Mouse (Mus musculus): ENCODE data around the gene Mgat5.

The Mgat5 gene

GRCm38 (mm10) chr1:127346596-127347139, 141.9 kb downstream of the Mgat5 start:
- DNase-seq: no peak

- no peak for DNase-seq
Observed at GRCm38 (mm10) chr1:127347878-127348620, 143.2 kb downstream of the Mgat5 start.

- DNase-seq: no peak
Observed at GRCm38 (mm10) chr1:127348642-127349341, 144.0 kb downstream of the Mgat5 start.

GRCm38 (mm10) chr1:127351380-127352057, 146.7 kb downstream of the Mgat5 start:
- DNase-seq: no peak

GRCm38 (mm10) chr1:127352131-127352793, 147.4 kb downstream of the Mgat5 start:
- DNase-seq: no peak

GRCm38 (mm10) chr1:127353408-127353807, 148.6 kb downstream of the Mgat5 start:
- no peak for DNase-seq

GRCm38 (mm10) chr1:127354152-127354551, 149.3 kb downstream of the Mgat5 start:
- DNase-seq: no peak

- no peak for DNase-seq
Observed at GRCm38 (mm10) chr1:127355034-127355433, 150.2 kb downstream of the Mgat5 start.

- peak; percentile 8 to 17 for DNase-seq
Observed at GRCm38 (mm10) chr1:127363638-127364037, 158.8 kb downstream of the Mgat5 start.

GRCm38 (mm10) chr1:127365706-127366105, 160.9 kb downstream of the Mgat5 start:
- no peak for DNase-seq

- DNase-seq: no peak
Observed at GRCm38 (mm10) chr1:127366111-127366510, 161.3 kb downstream of the Mgat5 start.

- no peak for DNase-seq
Observed at GRCm38 (mm10) chr1:127368513-127368912, 163.7 kb downstream of the Mgat5 start.

- no peak for DNase-seq
Observed at GRCm38 (mm10) chr1:127369538-127369937, 164.7 kb downstream of the Mgat5 start.

- DNase-seq: no peak
Observed at GRCm38 (mm10) chr1:127372096-127372495, 167.3 kb downstream of the Mgat5 start.

GRCm38 (mm10) chr1:127373559-127373958, 168.7 kb downstream of the Mgat5 start:
- DNase-seq: no peak

GRCm38 (mm10) chr1:127374157-127374556, 169.3 kb downstream of the Mgat5 start:
- no peak for DNase-seq

GRCm38 (mm10) chr1:127380140-127380539, 175.3 kb downstream of the Mgat5 start:
- peak in 1 of 2 experiments; percentile 15 for DNase-seq

GRCm38 (mm10) chr1:127380749-127381501, 176.1 kb downstream of the Mgat5 start:
- DNase-seq: no peak

GRCm38 (mm10) chr1:127383071-127383470, 178.3 kb downstream of the Mgat5 start:
- DNase-seq: no peak

GRCm38 (mm10) chr1:127387226-127387625, 182.4 kb downstream of the Mgat5 start:
- no peak for DNase-seq

GRCm38 (mm10) chr1:127387661-127388060, 182.8 kb downstream of the Mgat5 start:
- no peak for DNase-seq

GRCm38 (mm10) chr1:127394716-127395115, 189.9 kb downstream of the Mgat5 start:
- no peak for DNase-seq
